Mouse (Mus musculus): ENCODE results near the gene Crhr2. TPM values are rescaled to one million over a fixed set of nuclear protein-coding genes. Genes with fewer than 3 reads are reported as not detected.

Gene Crhr2
- total and polyA plus RNA-seq, 2 experiments from 2014 or later: 2.0 to 3.0 TPM

DNA sequence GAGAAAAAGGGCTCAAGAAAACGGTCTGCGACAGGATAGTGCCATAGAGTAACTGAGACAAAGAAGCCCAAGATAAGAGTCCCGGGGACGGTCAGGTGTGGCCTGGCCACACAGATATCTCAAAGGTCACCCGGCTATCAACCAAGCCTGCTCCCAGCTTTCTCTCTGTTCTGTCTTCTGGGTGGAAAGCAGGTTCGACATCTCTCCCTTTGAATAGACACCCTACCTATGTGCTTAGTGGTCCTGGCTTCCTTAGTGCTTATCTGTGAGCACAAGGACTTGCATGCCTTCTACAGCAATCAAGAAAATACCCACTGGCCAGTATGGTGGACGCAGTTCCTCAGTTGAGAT, 68.4 kb downstream of the Crhr2 start:
- 97% methylated on average over 7 of the region's 7 CpGs for WGBS

DNA sequence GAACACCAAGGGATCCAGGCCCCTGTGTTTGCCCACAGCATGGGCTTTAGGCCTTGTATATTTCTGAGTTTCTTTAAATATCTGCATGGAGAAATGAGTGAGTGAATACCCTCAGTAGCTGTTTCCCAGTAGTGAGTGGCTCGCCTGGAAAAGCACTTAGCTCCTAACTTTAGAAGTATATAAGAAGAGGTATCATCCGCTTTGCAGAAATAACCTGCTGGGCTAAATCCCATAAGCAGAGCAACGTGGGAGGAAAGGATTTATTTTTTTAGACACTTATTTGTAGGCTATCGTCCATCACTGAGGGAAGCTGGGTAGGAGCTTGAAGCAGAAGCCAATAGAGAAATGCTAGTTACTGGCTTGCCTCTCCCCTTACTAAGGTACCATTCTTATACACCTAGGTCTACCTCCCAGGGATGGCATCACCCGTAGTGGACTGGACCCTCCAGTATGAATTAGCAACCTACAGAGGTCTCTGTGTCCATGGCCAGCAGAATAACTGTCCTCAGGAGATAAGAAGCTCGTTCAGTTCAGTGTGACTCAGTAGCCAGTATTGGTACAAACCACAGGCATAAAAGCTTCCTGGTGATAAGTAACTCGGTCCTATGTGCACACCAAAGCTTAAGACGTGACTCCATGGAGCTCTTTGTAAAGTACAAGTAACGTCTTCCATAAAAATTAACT, 68.9 kb downstream of the Crhr2 start:
- Histone ChIP-seq H3K36me3 (ENCODE audit: insufficient read depth, low read length) (peaks cover 63% of the 10 kb centered on the region), H3K9me3 (ENCODE audit: low read length) (no peaks in the 10 kb centered on the region), H3K4me1 (ENCODE audit: insufficient read depth, low read length) (no peaks in the 10 kb centered on the region), H3K9ac (replicated peaks; ENCODE audit: low read length, poor library complexity, severe bottlenecking) (no peak overlapping the region), H3K27me3 (ENCODE audit: insufficient read depth, low read length) (no peaks in the 10 kb centered on the region), H3K27ac (ENCODE audit: low read depth, low read length) (no peak overlapping the region), H3K4me2 (ENCODE audit: low read depth, low read length, poor library complexity, severe bottlenecking) (no peak overlapping the region), H3K4me3 (ENCODE audit: low read depth, low read length) (no peak overlapping the region)
- WGBS: 89% methylated on average over 9 of the region's 9 CpGs
- DNase-seq (ENCODE audit: low spot score): no peak
- no peak for TF ChIP-seq CTCF (IDR thresholded peaks at IDR 0.05)
- no peak for ATAC-seq (ENCODE audit: low FRiP score)

More for the DNA sequence above, 68.4 kb downstream of the Crhr2 start:
- Histone ChIP-seq H3K4me2 (ENCODE audit: low read depth, low read length, poor library complexity, severe bottlenecking) (no peak overlapping the region), H3K4me1 (ENCODE audit: insufficient read depth, low read length) (no peaks in the 10 kb centered on the region), H3K27me3 (ENCODE audit: insufficient read depth, low read length) (no peaks in the 10 kb centered on the region), H3K9ac (replicated peaks; ENCODE audit: low read length, poor library complexity, severe bottlenecking) (no peak overlapping the region), H3K36me3 (ENCODE audit: insufficient read depth, low read length) (peaks cover 68% of the 10 kb centered on the region), H3K4me3 (ENCODE audit: low read depth, low read length) (no peak overlapping the region), H3K27ac (ENCODE audit: low read depth, low read length) (no peak overlapping the region), H3K9me3 (ENCODE audit: low read length) (no peaks in the 10 kb centered on the region)
- no peak for TF ChIP-seq CTCF (IDR thresholded peaks at IDR 0.05)
- ATAC-seq (ENCODE audit: low FRiP score): no peak
- no peak for DNase-seq (ENCODE audit: low spot score)

- Histone ChIP-seq H3K27me3 (ENCODE audit: insufficient read depth, low read length) (no peaks in the 10 kb centered on the region), H3K27ac (ENCODE audit: low read depth, low read length) (no peak overlapping the region), H3K36me3 (ENCODE audit: insufficient read depth, low read length) (peaks cover 49% of the 10 kb centered on the region), H3K9me3 (ENCODE audit: low read length) (no peaks in the 10 kb centered on the region), H3K4me3 (ENCODE audit: low read depth, low read length) (no peak overlapping the region), H3K4me2 (ENCODE audit: low read depth, low read length, poor library complexity, severe bottlenecking) (no peak overlapping the region), H3K9ac (replicated peaks; ENCODE audit: low read length, poor library complexity, severe bottlenecking) (no peak overlapping the region), H3K4me1 (ENCODE audit: insufficient read depth, low read length) (no peaks in the 10 kb centered on the region)
- WGBS: 92% methylated on average over 5 of the region's 5 CpGs
- TF ChIP-seq CTCF (IDR thresholded peaks at IDR 0.05): no peak
- ATAC-seq (ENCODE audit: low FRiP score) (no peak), DNase-seq (ENCODE audit: low spot score) (no peak)
Observed at GRCm38 (mm10) chr6:55062200-55062599, 70.6 kb downstream of the Crhr2 start.

GRCm38 (mm10) chr6:55061328-55061727, 71.5 kb downstream of the Crhr2 start:
- H3K36me3 ChIP-seq (ENCODE audit: insufficient read depth, low read length): peaks cover 50% of the 10 kb centered on the region
- 97% methylated on average over 11 of the region's 11 CpGs for WGBS

DNA sequence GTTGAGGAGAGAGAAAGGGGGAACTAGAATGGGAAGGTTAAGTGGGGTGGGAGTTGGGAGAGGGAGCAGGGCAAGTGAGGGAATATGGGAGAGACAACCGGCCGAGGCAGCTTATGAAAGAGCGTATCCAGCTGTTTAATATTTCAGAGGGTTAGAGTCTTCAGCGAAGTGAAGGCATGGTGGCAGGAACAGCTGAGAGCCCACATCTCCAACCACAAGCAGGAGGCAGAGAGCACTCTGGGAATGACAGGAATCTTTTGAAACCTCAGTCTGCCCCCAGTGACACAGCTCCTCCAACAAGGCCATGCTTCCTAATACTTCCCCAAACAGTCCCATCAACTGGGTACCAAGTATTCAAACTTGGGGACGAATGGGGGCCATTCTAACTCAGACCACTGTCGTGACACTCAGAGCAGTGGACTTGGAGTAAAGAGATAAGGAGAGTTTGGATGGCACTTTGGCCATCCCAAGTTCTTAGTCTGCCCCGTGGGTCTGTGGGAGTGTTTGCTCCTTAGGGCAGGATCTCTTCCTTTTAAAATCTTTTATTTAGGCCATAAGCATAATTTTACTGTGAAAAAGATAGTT, 72.5 kb downstream of the Crhr2 start:
- no peak for TF ChIP-seq CTCF (IDR thresholded peaks at IDR 0.05)
- Histone ChIP-seq H3K4me2 (ENCODE audit: low read depth, low read length, poor library complexity, severe bottlenecking) (no peak overlapping the region), H3K4me3 (ENCODE audit: low read depth, low read length) (no peak overlapping the region), H3K27ac (ENCODE audit: low read depth, low read length) (no peak overlapping the region), H3K36me3 (ENCODE audit: insufficient read depth, low read length) (peaks cover 56% of the 10 kb centered on the region), H3K9me3 (ENCODE audit: low read length) (no peaks in the 10 kb centered on the region), H3K9ac (replicated peaks; ENCODE audit: low read length, poor library complexity, severe bottlenecking) (no peak overlapping the region), H3K27me3 (ENCODE audit: insufficient read depth, low read length) (no peaks in the 10 kb centered on the region), H3K4me1 (ENCODE audit: insufficient read depth, low read length) (no peaks in the 10 kb centered on the region)
- DNase-seq (ENCODE audit: low spot score): no peak
- WGBS: 86% methylated on average over 7 of the region's 7 CpGs
- no peak for ATAC-seq (ENCODE audit: low FRiP score)

More at GRCm38 (mm10) chr6:55061328-55061727, 71.5 kb downstream of the Crhr2 start:
- no peak overlapping the region for H3K4me2 ChIP-seq (ENCODE audit: low read depth, low read length, poor library complexity, severe bottlenecking)
- no peaks in the 10 kb centered on the region for H3K9me3 ChIP-seq (ENCODE audit: low read length)
- H3K4me3 ChIP-seq (ENCODE audit: low read depth, low read length): no peak overlapping the region
- no peak for DNase-seq (ENCODE audit: low spot score)
- TF ChIP-seq CTCF (IDR thresholded peaks at IDR 0.05): no peak
- H3K27ac ChIP-seq (ENCODE audit: low read depth, low read length): no peak overlapping the region
- H3K27me3 ChIP-seq (ENCODE audit: insufficient read depth, low read length): no peaks in the 10 kb centered on the region
- H3K9ac ChIP-seq (replicated peaks; ENCODE audit: low read length, poor library complexity, severe bottlenecking): no peak overlapping the region
- H3K4me1 ChIP-seq (ENCODE audit: insufficient read depth, low read length): no peaks in the 10 kb centered on the region
- no peak for ATAC-seq (ENCODE audit: low FRiP score)

DNA sequence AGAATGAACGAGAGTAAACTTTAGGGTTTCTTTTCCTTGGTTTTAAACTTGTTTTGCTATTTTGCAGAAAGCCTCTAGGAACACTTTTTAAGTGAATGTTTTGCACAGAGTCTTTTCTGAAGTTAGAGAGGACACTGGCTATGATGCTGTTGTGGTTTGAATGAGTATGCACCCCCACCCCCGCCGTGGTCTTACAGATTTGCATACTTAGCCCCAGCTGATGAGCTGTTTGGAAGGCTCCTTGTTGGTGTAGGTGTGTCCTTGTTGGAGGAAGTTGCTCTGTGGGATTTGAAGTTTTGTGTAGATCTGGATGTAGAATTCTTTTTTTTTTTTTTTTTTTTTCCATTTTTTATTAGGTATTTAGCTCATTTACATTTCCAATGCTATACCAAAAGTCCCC, 75.4 kb downstream of the Crhr2 start:
- Histone ChIP-seq H3K4me3 (ENCODE audit: low read depth, low read length) (no peak overlapping the region), H3K9ac (replicated peaks; ENCODE audit: low read length, poor library complexity, severe bottlenecking) (no peak overlapping the region), H3K9me3 (ENCODE audit: low read length) (no peaks in the 10 kb centered on the region), H3K27ac (ENCODE audit: low read depth, low read length) (no peak overlapping the region), H3K36me3 (ENCODE audit: insufficient read depth, low read length) (peaks cover 57% of the 10 kb centered on the region), H3K4me1 (ENCODE audit: insufficient read depth, low read length) (no peaks in the 10 kb centered on the region), H3K4me2 (ENCODE audit: low read depth, low read length, poor library complexity, severe bottlenecking) (no peak overlapping the region), H3K27me3 (ENCODE audit: insufficient read depth, low read length) (no peaks in the 10 kb centered on the region)
- DNase-seq (ENCODE audit: low spot score) (no peak), ATAC-seq (ENCODE audit: low FRiP score) (no peak)
- WGBS: 95% methylated on average over 3 of the region's 3 CpGs
- no peak for TF ChIP-seq CTCF (IDR thresholded peaks at IDR 0.05)
